Mouse (Mus musculus): ENCODE results near the gene Dok4.

Gene Dok4

GRCm38 (mm10) chr8:94876197-94876730, at the start of gene Dok4:
Gene Dok4, minus strand, starts transcription at chr8:94876330.
- DNase-seq (ENCODE audit: low read depth, low spot score) = peak; percentile 91

GRCm38 (mm10) chr8:94923405-94923804, 47.3 kb upstream of the Dok4 start, which contains the start of gene Adgrg5:
Gene Adgrg5, plus strand, starts transcription at chr8:94923694.
- no peak for DNase-seq (ENCODE audit: low read depth, low spot score)

- no peak for DNase-seq (ENCODE audit: low read depth, low spot score)
Measured at GRCm38 (mm10) chr8:94922602-94923001, 46.5 kb upstream of the Dok4 start.

GRCm38 (mm10) chr8:94922176-94922575, 46.0 kb upstream of the Dok4 start:
- no peak for DNase-seq (ENCODE audit: low read depth, low spot score)

GRCm38 (mm10) chr8:94919256-94919655, 43.1 kb upstream of the Dok4 start:
- DNase-seq (ENCODE audit: low read depth, low spot score) = peak; percentile 35

- DNase-seq (ENCODE audit: low read depth, low spot score) = peak; percentile 36
Measured at GRCm38 (mm10) chr8:94917851-94918495, 41.8 kb upstream of the Dok4 start, which contains the start of gene Ccdc102a. Gene Ccdc102a, minus strand, starts transcription at chr8:94918098.

- DNase-seq (ENCODE audit: low read depth, low spot score) = peak; percentile 78
Measured at GRCm38 (mm10) chr8:94917352-94917751, 41.2 kb upstream of the Dok4 start.

GRCm38 (mm10) chr8:94916960-94917324, 40.8 kb upstream of the Dok4 start:
- DNase-seq (ENCODE audit: low read depth, low spot score) = no peak

GRCm38 (mm10) chr8:94916311-94916959, 40.3 kb upstream of the Dok4 start:
- DNase-seq (ENCODE audit: low read depth, low spot score) = no peak

- DNase-seq (ENCODE audit: low read depth, low spot score) = no peak
Measured at GRCm38 (mm10) chr8:94914701-94915101, 38.6 kb upstream of the Dok4 start.

- no peak for DNase-seq (ENCODE audit: low read depth, low spot score)
Measured at GRCm38 (mm10) chr8:94914256-94914655, 38.1 kb upstream of the Dok4 start.

- peak; percentile 15 for DNase-seq (ENCODE audit: low read depth, low spot score)
Measured at GRCm38 (mm10) chr8:94913061-94913660, 37.0 kb upstream of the Dok4 start.

- DNase-seq (ENCODE audit: low read depth, low spot score) = peak; percentile 82
Measured at GRCm38 (mm10) chr8:94908847-94909246, 32.7 kb upstream of the Dok4 start.

GRCm38 (mm10) chr8:94907591-94908300, 31.6 kb upstream of the Dok4 start:
- no peak for DNase-seq (ENCODE audit: low read depth, low spot score)

- DNase-seq (ENCODE audit: low read depth, low spot score) = no peak
Measured at GRCm38 (mm10) chr8:94904450-94905175, 28.5 kb upstream of the Dok4 start.

- no peak for DNase-seq (ENCODE audit: low read depth, low spot score)
Measured at GRCm38 (mm10) chr8:94903709-94904108, 27.6 kb upstream of the Dok4 start.

- no peak for DNase-seq (ENCODE audit: low read depth, low spot score)
Measured at GRCm38 (mm10) chr8:94901031-94901430, 24.9 kb upstream of the Dok4 start.

- DNase-seq (ENCODE audit: low read depth, low spot score) = no peak
Measured at GRCm38 (mm10) chr8:94900617-94901016, 24.5 kb upstream of the Dok4 start.

- no peak for DNase-seq (ENCODE audit: low read depth, low spot score)
Measured at GRCm38 (mm10) chr8:94899262-94899661, 23.1 kb upstream of the Dok4 start.

- no peak for DNase-seq (ENCODE audit: low read depth, low spot score)
Measured at GRCm38 (mm10) chr8:94892917-94893316, 16.8 kb upstream of the Dok4 start.

GRCm38 (mm10) chr8:94888383-94889036, 12.4 kb upstream of the Dok4 start:
- DNase-seq (ENCODE audit: low read depth, low spot score) = no peak
